Mouse (Mus musculus) right cerebral cortex, postnatal 36 days (tissue): ENCODE data around the gene Chd9.

Experiments
- DNase-seq, 2 experiments: peaks; one replicate each; pipeline ENCODE4 v3.0.0; 2022; ENCODE audit warnings: low spot score in 2 of 2, mixed read lengths in 1 of 2

The Chd9 gene

GRCm38 (mm10) chr8:90837440-90837839 lies 9.3 kb downstream of the Chd9 start:
- peak in 1 of 2 experiments; percentile 43 for DNase-seq

- DNase-seq: no peak
Measured at GRCm38 (mm10) chr8:90839725-90840714, 11.9 kb downstream of the Chd9 start.

DNA sequence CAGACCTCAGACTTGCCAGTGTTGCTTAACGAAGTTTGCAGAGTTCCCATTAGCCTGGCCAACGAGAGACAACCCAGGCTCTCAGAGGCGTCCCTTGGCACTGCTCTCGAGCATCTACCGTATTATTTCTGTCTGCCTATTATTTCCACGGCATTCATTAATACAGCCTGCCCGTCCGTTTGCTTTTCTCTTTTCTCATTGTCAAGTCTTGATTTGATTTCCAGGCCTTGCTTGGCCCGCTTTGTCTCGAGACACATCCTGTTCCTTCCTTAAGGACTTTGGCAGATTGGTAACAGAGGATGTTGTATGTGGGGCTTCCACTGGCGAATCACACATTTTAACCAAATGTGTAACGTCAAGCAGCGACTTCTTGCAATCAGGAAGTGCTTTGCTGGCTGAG lies 13.2 kb downstream of the Chd9 start:
- DNase-seq: no peak

DNA sequence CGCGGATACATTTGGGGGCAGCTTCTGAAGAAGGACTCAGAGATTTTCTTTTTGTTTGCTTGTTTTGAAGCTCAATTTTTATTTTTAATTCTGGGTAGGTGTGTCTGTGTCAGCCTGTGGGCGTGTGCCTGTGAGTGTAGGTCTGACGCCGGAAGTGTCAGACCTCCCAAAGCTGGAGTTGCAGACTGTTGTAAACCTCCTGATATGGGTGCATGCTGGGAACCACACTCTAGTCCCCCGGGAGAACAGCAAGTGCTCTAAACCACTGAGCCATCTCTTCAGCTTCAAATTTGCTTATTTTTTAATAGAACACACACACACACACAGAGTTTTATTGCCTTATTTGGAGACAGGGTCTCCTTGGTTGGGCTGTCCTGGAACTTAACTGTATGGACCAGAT lies 15.0 kb downstream of the Chd9 start:
- no peak for DNase-seq

- DNase-seq: no peak
Measured at GRCm38 (mm10) chr8:90844179-90844967, 16.2 kb downstream of the Chd9 start.

GRCm38 (mm10) chr8:90847980-90848379 lies 19.8 kb downstream of the Chd9 start:
- DNase-seq: no peak

GRCm38 (mm10) chr8:90849462-90850050 lies 21.4 kb downstream of the Chd9 start:
- peak in 1 of 2 experiments; percentile 73 for DNase-seq

DNA sequence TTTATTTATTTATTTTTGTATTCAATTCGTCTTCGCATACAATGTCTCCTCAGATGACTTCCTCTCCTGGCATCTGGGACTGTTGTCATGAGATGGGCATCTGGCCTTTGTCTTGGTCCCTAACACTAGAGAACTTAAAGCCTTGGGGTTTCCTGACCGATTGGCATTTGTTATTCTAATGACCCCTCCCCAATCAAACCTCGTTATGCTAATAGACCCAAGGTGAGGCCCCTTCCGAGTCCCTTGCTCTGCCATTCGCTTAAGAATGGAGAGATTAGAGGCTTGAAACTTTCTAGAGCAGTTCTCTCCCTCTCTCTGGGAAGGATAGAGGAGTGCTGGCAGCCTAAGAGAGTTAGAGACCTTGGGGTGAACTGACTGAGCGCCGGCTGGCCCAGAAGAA lies 23.4 kb downstream of the Chd9 start:
- no peak for DNase-seq

DNA sequence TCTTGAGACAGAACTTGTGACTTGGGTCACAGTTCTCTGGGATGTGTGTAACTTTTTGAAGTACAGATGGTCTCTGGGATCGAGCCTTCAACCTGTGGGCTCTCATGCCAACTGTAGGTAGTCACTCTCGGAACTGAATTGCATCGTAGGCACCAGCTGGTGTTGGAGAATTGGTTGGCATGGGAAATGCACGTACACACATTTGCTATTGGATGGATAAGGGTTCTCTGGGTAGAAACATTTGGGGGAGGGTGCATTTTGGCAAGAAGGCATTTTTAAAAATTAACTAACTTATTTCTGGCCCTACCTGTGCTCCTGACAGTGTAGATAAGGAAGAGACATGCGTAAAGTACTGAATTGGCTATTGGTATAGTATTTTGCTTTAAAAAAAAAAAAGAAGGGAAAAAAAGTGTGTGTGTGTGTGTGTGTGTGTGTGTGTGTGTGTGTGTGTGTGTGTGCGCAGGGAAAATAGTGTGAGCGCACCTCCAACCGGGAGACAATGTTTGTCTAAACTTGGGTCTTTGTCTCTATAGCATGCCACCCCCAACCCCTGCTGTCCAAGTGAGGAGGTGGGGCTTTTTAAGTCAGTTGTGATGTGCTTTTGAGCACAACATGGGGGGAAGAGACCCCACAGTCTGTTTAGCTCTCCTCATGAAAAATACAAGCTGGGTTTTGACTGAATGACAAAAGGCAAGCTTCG lies 26.0 kb downstream of the Chd9 start:
- no peak for DNase-seq

GRCm38 (mm10) chr8:90854671-90855161 lies 26.6 kb downstream of the Chd9 start:
- no peak for DNase-seq

- no peak for DNase-seq
Measured at GRCm38 (mm10) chr8:90856171-90856570, 28.0 kb downstream of the Chd9 start.

DNA sequence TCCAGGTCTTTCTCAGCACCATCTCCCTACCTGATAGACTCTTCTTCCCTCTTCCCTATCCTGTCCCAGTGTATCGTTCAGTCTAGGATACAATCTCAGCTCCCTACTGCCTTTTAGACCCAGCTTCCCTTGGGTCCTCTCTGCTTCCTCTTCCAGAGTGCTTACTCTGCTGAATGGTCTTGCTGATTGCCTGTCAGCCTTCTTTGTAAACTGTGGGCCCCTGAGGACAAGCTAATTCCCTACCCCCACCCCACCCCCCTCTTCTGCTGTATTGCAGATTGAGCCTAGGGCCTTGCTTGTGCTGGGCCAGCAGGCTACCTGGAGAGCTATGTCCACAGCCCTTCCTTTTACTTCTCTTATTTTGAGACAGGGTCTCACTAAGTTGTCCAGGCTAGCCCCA lies 28.8 kb downstream of the Chd9 start:
- DNase-seq: no peak

DNA sequence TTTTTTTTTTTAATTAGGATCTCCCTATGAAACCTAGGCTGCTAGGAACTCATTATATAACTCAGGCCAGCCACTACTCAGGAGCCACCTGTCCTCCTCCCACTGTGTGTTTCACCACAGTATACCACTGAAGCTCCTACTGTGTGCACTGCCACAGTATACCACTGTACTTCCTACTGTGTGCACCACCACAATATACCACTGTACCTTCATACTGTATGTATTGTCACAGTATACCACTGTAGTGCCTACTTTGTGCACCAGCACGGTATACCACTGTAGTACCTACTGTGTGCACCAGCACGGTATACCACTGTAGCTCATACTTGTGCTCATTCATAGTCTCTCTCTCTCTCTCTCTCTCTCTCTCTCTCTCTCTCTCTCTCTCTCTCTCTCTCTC lies 29.9 kb downstream of the Chd9 start:
- DNase-seq: no peak

GRCm38 (mm10) chr8:90861266-90861944 lies 33.3 kb downstream of the Chd9 start:
- peak; percentile 39 to 41 for DNase-seq

GRCm38 (mm10) chr8:90862038-90862437 lies 33.9 kb downstream of the Chd9 start:
- DNase-seq: no peak

DNA sequence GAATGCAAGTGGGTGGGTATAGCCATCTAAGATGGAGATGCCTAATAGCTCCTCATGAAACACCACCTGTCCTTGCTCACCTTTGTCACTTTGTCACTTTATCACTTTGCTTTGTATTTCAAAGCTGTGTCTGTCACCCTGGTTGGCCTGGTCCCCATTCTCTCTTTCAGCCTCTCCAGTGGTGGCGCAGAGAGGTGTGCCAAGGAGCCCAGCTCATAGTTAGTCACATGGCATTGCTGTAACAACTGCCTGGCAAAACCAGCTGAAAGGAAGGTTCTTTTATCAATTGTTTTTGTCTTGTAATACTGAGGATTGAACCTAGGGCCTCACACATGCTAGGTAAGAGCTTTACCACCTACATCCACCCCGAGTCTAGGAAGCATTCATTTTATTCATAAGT lies 38.9 kb downstream of the Chd9 start:
- DNase-seq: no peak

DNA sequence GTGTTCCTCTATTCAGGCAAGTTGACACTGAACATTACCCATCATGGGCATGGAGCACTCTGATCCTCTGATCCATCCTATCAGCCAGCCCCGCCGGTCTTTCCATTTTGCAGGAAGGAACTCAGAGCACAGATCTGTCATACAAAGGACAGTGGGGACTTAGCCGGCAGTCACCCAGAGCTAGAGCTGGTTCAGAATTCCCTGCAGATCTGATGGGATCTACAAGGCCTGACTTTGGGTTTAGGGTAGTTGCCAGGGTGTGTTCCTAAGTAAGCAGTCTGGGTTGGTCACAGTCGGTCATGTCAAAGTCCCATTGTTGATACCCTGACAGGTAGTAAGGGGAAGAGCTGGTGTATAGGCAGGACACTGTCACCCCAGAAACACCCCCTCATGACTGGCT lies 39.8 kb downstream of the Chd9 start:
- no peak for DNase-seq

- peak; percentile 68 to 82 for DNase-seq
Measured at GRCm38 (mm10) chr8:90868334-90868733, 40.2 kb downstream of the Chd9 start.

DNA sequence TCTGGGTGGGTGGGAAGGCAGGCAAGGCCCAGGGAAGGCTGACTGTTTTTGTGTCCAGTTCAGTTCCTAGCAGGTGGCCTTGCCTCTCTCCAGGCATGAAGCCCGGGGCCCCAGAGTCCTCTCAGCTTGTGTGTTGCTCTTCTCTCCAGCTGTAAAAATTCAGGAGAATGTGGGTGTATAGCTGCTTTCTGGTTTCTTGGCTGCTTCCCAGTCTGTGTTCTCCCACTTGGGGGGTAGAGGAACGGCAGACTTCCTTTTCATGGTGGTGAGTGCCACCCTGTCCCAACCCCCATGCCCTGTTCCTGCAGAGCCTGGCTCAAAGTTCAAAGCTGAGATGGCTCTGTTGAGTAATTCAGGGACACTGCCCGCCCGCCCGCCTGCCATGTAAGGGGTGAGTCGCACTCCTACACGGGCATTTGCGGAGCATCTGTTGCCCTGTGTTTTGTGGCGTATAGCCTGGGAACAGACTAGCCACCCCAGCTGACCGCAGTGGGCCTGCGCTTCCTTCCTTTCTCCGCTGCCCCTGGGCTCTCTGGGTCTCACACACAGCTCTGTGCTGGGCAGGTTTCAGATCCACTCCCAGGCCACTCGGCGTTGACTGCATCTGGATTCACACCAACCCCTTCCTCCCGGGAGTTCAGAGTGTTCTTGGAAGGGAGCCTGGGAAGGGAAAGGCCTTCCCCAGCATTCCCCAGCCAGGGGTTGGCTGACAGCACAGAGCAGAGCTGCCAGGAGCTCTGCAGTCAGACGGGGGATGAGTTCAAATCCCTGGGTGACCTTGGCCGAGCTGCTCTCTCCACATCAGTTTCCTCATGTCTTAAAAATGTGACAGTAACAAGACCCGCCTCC lies 41.1 kb downstream of the Chd9 start:
- peak; percentile 69 to 76 for DNase-seq
